Mouse (Mus musculus) ovary, adult 18-20 months (tissue): Measurements from ENCODE around the gene Dusp16.
"Not testable (repeated sequence)": the region's sequence is repeated elsewhere in the genome, so short reads cannot be mapped to it uniquely, and the experiment has no call there.

Source experiments
- DNase-seq: peaks from one replicate; pipeline ENCODE4 v3.0.0; 2022; ENCODE audit warnings: low spot score, mixed read lengths

Gene Dusp16

GRCm38 (mm10) chr6:134700451-134701210 is 91.8 kb downstream of the Dusp16 start:
- DNase-seq, result no peak

- DNase-seq, result no peak
These were observed 94.2 kb downstream of the Dusp16 start for GRCm38 (mm10) chr6:134698243-134698642.

DNA sequence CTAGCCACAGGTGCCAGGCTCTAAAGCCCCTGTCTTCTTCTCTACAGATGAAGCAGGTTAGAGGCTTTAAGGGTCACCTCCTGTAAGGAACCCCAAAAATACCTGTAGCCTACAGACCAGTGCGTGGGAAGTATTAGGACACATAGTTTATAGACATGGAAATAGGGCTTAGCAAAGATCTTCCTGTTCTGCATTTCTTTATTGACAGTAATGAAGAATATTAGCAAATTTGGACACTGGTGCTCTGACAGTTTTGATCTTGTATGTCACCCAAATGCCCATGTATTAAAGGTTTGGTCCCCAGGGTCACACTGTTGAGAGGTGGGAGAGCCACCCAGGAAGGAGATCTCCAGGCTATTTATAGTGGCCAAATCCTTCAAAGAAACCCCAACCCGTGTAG is 95.9 kb downstream of the Dusp16 start:
- DNase-seq, result no peak

GRCm38 (mm10) chr6:134696146-134696545 is 96.3 kb downstream of the Dusp16 start:
- DNase-seq, result peak; percentile 18

DNA sequence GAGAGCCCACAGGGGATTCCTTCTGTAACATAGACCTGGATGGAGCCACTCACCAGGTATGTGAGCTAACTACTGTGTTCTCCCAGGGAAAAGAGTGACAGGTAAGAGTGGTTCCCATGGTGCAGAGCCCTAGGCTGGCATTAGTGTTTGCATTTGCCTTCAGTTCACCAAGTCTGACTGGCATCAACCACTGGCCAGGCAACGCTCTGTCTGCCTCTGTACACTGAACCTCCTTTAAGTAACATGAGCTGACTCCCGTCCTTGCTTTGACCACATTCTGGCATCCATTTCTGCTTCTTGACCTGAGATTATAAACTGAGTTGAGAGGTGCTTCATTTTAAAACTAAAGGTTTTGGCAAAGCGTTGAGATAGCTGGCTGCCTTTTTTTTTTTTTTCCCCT is 96.8 kb downstream of the Dusp16 start:
- DNase-seq, result no peak

GRCm38 (mm10) chr6:134694988-134695387 is 97.4 kb downstream of the Dusp16 start:
- no peak for DNase-seq

DNA sequence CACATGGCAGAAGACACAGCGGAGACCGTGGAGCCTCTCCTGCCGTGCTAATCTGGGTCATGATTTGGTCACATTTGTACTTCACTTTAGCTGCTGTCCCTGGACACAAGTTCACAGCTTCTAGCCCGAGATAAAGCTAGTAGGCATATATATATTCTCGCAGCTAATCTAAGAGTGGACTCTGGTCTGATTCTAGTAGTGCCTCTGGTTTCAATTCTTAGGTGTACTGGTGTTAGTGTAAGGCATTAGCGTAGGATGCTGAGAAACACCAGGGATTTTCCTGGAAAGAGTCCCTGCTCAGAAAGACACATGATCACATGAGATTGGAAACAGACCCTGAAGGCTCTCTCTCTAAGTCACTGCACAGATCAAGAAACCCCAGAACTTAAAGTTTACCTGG is 97.9 kb downstream of the Dusp16 start:
- DNase-seq, result no peak

DNA sequence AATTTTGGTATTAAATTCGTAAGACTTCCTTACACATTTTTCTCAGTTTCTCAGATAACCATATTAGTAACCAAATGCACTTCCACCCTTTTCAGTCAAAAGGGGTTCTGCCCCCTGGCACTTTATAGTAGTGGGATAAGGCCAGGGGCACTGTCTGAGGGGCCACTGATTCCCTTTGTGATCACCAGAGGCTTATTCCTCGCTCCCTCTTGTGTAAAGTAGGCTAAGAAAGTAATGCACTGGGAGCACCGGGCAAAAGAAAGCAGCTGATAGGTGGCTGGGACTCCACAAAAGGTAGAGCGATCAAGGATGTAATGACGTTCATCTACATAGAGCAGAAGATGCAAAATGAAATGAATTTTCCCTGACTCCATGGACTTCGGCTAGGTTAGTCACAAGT is 106.9 kb downstream of the Dusp16 start:
- DNase-seq, result no peak

DNA sequence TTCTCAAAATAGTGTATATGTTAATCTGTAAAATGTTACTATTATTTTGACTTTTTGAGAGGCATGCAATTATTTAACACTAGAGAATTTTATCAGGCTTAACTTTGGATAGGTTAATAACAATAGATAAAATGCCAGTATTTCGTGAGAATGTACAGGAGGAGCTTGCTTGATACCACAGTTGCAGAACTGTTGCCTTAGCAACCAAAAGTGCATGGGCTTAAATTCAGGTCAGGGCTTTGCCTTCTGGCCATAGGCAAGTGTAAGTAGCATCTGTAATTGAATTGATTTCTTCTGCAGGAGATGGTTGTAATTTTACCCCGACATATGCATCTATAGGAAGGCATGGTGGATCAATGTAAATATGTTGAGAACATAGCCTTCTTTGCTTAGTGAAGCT is 107.4 kb downstream of the Dusp16 start:
- DNase-seq, result no peak

DNA sequence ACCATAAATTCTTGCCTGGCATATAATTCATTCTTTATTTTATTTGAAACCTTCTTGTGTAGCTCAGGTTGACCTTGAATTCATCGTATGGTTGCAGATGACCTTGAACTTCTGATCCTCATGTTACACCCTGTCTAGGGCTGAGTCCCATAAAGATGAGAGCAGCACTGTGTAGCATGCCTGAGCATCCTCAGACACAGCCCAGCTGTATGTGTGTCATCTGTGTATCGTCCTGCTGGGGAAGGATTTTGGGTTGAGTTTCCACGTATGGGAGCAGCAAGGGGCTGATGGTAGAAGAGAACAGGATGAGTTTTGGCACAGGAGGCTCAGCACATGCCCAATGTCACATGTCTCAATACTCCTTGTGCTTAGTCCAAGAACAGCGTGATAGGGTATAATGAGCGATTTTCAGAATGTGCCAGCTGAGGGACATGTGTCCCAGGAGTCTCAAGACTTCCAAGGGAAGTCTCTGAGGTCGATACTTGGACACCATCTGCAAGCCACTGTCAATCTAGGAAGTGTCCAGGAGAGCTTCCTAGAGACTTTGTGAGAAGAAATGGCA is 108.0 kb downstream of the Dusp16 start:
- DNase-seq, result no peak

- not testable (repeated sequence) for DNase-seq
These were observed 113.1 kb downstream of the Dusp16 start for GRCm38 (mm10) chr6:134679330-134679729.

DNA sequence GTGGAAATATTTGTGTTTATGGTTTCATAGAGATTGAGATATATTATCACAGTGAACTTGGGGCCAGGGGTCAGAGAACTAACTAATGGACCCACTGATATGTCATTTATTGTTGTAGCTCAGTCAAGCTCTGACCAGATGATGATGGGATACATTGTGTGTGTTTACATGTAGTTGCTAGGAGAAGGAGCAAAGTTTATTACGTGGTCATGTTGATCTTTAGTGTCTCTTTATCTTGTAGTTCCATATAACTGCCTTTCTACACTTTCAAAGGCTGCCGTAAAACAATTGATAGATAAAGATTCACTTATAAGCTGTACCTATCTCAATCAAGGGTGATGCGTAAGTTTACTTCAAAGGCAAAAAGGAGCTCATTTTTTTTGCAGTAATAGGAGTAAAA is 114.4 kb downstream of the Dusp16 start:
- DNase-seq, result no peak

- no peak for DNase-seq
These were observed 114.9 kb downstream of the Dusp16 start for GRCm38 (mm10) chr6:134677504-134677903.

- not testable (repeated sequence) for DNase-seq
These were observed 118.7 kb downstream of the Dusp16 start for GRCm38 (mm10) chr6:134673712-134674111.

DNA sequence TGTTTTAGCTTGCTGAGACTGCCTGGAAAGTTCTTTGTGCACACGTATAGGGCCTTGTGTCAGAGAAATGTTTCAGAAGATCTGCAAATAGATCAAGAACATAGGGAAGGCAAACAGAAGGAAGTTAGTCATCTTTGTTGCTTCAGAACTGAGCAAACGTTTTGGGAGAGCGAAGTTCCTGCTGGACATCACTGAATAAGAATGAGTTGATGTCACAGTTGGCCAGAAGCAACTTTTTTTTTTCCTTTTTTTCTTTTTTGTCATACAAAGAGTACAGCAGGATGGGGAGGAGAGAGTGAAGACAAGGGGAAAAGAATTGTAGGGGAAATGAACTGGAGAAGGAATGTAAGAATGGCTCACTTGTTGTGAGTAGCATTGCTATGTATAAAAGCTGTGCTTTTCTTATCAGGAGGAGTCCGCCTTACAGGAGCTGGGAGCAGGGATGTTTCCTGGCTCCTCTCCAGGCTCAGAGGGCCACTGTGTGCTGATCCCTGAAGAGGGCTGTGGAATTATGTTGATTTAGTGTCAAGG is 121.5 kb downstream of the Dusp16 start:
- peak; percentile 49 for DNase-seq

- no peak for DNase-seq
These were observed 123.1 kb downstream of the Dusp16 start for GRCm38 (mm10) chr6:134669179-134669865.

- no peak for DNase-seq
These were observed 123.9 kb downstream of the Dusp16 start for GRCm38 (mm10) chr6:134668519-134668918.

GRCm38 (mm10) chr6:134665817-134666216 is 126.6 kb downstream of the Dusp16 start:
- no peak for DNase-seq
